Mouse (Mus musculus) MEL (cell line): ENCODE data around the gene Tomm20. TPM values are rescaled to one million over a fixed set of nuclear protein-coding genes. Genes with fewer than 3 reads are reported as not detected.

ENCODE experiments used
- DNase-seq: peaks from one replicate; pipeline ENCODE4 v3.0.0; 2011; ENCODE audit warnings: low read depth, low spot score
- H3K27ac ChIP-seq: 2 replicates; pipeline ENCODE4 v1.5.1; 2012; ENCODE audit warnings: low read depth, mild to moderate bottlenecking, control low read depth, low read length, moderate library complexity; ENCODE audit not compliant: control insufficient read depth
- H3K27me3 ChIP-seq, 2 experiments: fragments of 150-350 bp in 1 of 2; sonication (generic) in 1 of 2; 2 replicates each; pipeline ENCODE4 v1.6.1; 2012; ENCODE audit warnings: low read length in 2 of 2, mild to moderate bottlenecking in 2 of 2, improper control_type of control experiment in 1 of 2, moderate library complexity in 1 of 2; ENCODE audit not compliant: insufficient read depth in 2 of 2, control insufficient read depth in 1 of 2
- H3K36me3 ChIP-seq, 2 experiments: 2 replicates each; pipeline ENCODE4 v1.6.1; 2012 to 2014; ENCODE audit warnings: low read length in 2 of 2, improper control_type of control experiment in 1 of 2, inconsistent platforms in 1 of 2, mild to moderate bottlenecking in 1 of 2; ENCODE audit not compliant: insufficient read depth in 2 of 2, control insufficient read depth in 1 of 2
- H3K4me1 ChIP-seq, 2 experiments: fragments of 150-350 bp in 1 of 2; sonication (generic) in 1 of 2; 2 replicates each; pipeline ENCODE4 v1.6.1; 2012; ENCODE audit warnings: low read length in 2 of 2, improper control_type of control experiment in 1 of 2, mild to moderate bottlenecking in 1 of 2; ENCODE audit not compliant: insufficient read depth in 2 of 2, control insufficient read depth in 1 of 2
- H3K4me3 ChIP-seq, 2 experiments: fragments of 150-350 bp in 1 of 2; sonication (generic) in 1 of 2; 2 replicates each; pipeline ENCODE4 v1.5.1; 2012; ENCODE audit warnings: low read depth in 2 of 2, low read length in 2 of 2, mild to moderate bottlenecking in 2 of 2, moderate library complexity in 2 of 2, control low read depth in 1 of 2, improper control_type of control experiment in 1 of 2; ENCODE audit not compliant: control insufficient read depth in 1 of 2, insufficient read depth in 1 of 2
- H3K79me2 ChIP-seq: 2 replicates; pipeline ENCODE4 v1.6.1; 2012; ENCODE audit warnings: mild to moderate bottlenecking, low read length, moderate library complexity; ENCODE audit not compliant: control insufficient read depth, poor library complexity, insufficient read depth
- H3K9ac ChIP-seq: 2 replicates; pipeline ENCODE4 v1.6.1; 2012; ENCODE audit warnings: low read depth, mild to moderate bottlenecking, control low read depth, low read length, moderate library complexity; ENCODE audit not compliant: control insufficient read depth, poor library complexity, severe bottlenecking
- H3K9me3 ChIP-seq: fragments of 150-350 bp; sonication (generic); replicated peaks from 2 replicates; pipeline ENCODE4 v1.6.1; 2012; ENCODE audit warnings: mild to moderate bottlenecking, low read length, improper control_type of control experiment, moderate library complexity; ENCODE audit not compliant: insufficient read depth
- CHD1 ChIP-seq: IDR thresholded peaks from 2 replicates; pipeline ENCODE4 v1.6.1; 2012; ENCODE audit warnings: low read depth, mild to moderate bottlenecking, inconsistent platforms, low read length, improper control_type of control experiment
- CHD2 ChIP-seq: IDR thresholded peaks from 2 replicates; pipeline ENCODE4 v1.6.1; 2011; ENCODE audit warnings: low read length, improper control_type of control experiment
- CTCF ChIP-seq, 3 experiments: IDR thresholded peaks in 2 of 3; conservative IDR thresholded peaks in 1 of 3; 2 replicates each; pipeline ENCODE4 v1.5.1; 2011 to 2012; ENCODE audit warnings: low read length in 3 of 3, low read depth in 2 of 3, mild to moderate bottlenecking in 2 of 3, improper control_type of control experiment in 1 of 3, inconsistent platforms in 1 of 3, mixed read lengths in 1 of 3, moderate library complexity in 1 of 3; ENCODE audit not compliant: control insufficient read depth in 1 of 3, insufficient read depth in 1 of 3, poor library complexity in 1 of 3, severe bottlenecking in 1 of 3
- E2F4 ChIP-seq: IDR thresholded peaks from 2 replicates; pipeline ENCODE4 v1.6.1; 2011; ENCODE audit warnings: low read depth, low read length, improper control_type of control experiment, borderline replicate concordance
- GABPA ChIP-seq: IDR thresholded peaks from 2 replicates; pipeline ENCODE4 v1.6.1; 2012; ENCODE audit warnings: low read depth, mild to moderate bottlenecking, inconsistent platforms, low read length, improper control_type of control experiment, moderate library complexity
- GATA1 ChIP-seq: IDR thresholded peaks from 2 replicates; pipeline ENCODE4 v1.6.1; 2011; ENCODE audit warnings: low read depth, low read length, improper control_type of control experiment
- HCFC1 ChIP-seq: IDR thresholded peaks from 2 replicates; pipeline ENCODE4 v1.6.1; 2012; ENCODE audit warnings: low read depth, mild to moderate bottlenecking, inconsistent platforms, low read length, improper control_type of control experiment, moderate library complexity
- JUND ChIP-seq: IDR thresholded peaks from 2 replicates; pipeline ENCODE4 v1.6.1; 2011; ENCODE audit warnings: low read depth, mild to moderate bottlenecking, improper control_type of control experiment, low read length
- KAT2A ChIP-seq: conservative IDR thresholded peaks from 2 replicates; pipeline ENCODE4 v1.6.1; 2012; ENCODE audit warnings: low read depth, low read length, improper control_type of control experiment, inconsistent platforms
- MEF2A ChIP-seq: IDR thresholded peaks from 2 replicates; pipeline ENCODE4 v1.6.1; 2014; ENCODE audit warnings: low read depth, mild to moderate bottlenecking, inconsistent platforms, low read length, improper control_type of control experiment; ENCODE audit not compliant: poor library complexity, insufficient replicate concordance, severe bottlenecking; ENCODE audit errors: extremely low read depth
- MXI1 ChIP-seq: IDR thresholded peaks from 2 replicates; pipeline ENCODE4 v1.6.1; 2011; ENCODE audit warnings: mild to moderate bottlenecking, low read depth, low read length, improper control_type of control experiment
- MYB ChIP-seq: IDR thresholded peaks from 2 replicates; pipeline ENCODE4 v1.6.1; 2011; ENCODE audit warnings: mild to moderate bottlenecking, low read depth, low read length, improper control_type of control experiment
- MYC ChIP-seq: IDR thresholded peaks from 2 replicates; pipeline ENCODE4 v1.6.1; 2011; ENCODE audit warnings: low read depth, mild to moderate bottlenecking, low read length, improper control_type of control experiment, moderate library complexity
- NRF1 ChIP-seq: IDR thresholded peaks from 2 replicates; pipeline ENCODE4 v1.6.1; 2014; ENCODE audit warnings: low read depth, mild to moderate bottlenecking, inconsistent platforms, low read length, improper control_type of control experiment, moderate library complexity; ENCODE audit not compliant: poor library complexity, insufficient read depth, severe bottlenecking
- POLR2AphosphoS5 ChIP-seq: IDR thresholded peaks from 2 replicates; pipeline ENCODE4 v1.6.1; 2012; ENCODE audit warnings: low read depth, borderline replicate concordance, mild to moderate bottlenecking, inconsistent platforms, low read length, moderate library complexity, mixed read lengths
- RAD21 ChIP-seq: IDR thresholded peaks from 2 replicates; pipeline ENCODE4 v1.6.1; 2011; ENCODE audit warnings: mild to moderate bottlenecking, low read depth, low read length, improper control_type of control experiment
- SIN3A ChIP-seq: IDR thresholded peaks from 2 replicates; pipeline ENCODE4 v1.6.1; 2012; ENCODE audit warnings: low read length, improper control_type of control experiment, inconsistent platforms
- SMC3 ChIP-seq: IDR thresholded peaks from 2 replicates; pipeline ENCODE4 v1.6.1; 2011; ENCODE audit warnings: low read depth, low read length, improper control_type of control experiment
- TAL1 ChIP-seq: IDR thresholded peaks from 2 replicates; pipeline ENCODE4 v1.6.1; 2012; ENCODE audit warnings: mild to moderate bottlenecking, inconsistent platforms, low read length, moderate library complexity, mixed read lengths
- TCF12 ChIP-seq: IDR thresholded peaks from 2 replicates; pipeline ENCODE4 v1.6.1; 2014; ENCODE audit warnings: low read depth, mild to moderate bottlenecking, inconsistent platforms, low read length, improper control_type of control experiment, moderate library complexity
- USF2 ChIP-seq, 2 experiments: IDR thresholded peaks; 2 replicates each; pipeline ENCODE4 v1.6.1; 2011 to 2012; ENCODE audit warnings: improper control_type of control experiment in 2 of 2, low read length in 2 of 2, borderline replicate concordance in 1 of 2, inconsistent platforms in 1 of 2, low read depth in 1 of 2, mild to moderate bottlenecking in 1 of 2; ENCODE audit not compliant: insufficient read depth in 1 of 2
- ZC3H11A ChIP-seq: IDR thresholded peaks from 2 replicates; pipeline ENCODE4 v1.6.1; 2012; ENCODE audit warnings: low read depth, mild to moderate bottlenecking, inconsistent platforms, low read length, improper control_type of control experiment
- polyA plus RNA-seq, 2 experiments: library from polyadenylated mRNA; stranded (reverse) in 1 of 2; unstranded in 1 of 2; fragments of >175 nt in 1 of 2; fragments of >200 nt in 1 of 2; gene quantifications; 2 replicates each; pipeline versions ENCODE4 v1.2.1 to v1.2.4; 2012; ENCODE audit warnings: low replicate concordance in 2 of 2, low read depth in 1 of 2; ENCODE audit not compliant: insufficient read length in 2 of 2, insufficient read depth in 1 of 2, missing spikeins in 1 of 2
- total RNA-seq: library from RNA; depleted of rRNA; stranded (reverse); fragments of 300-350 nt; gene quantifications from 2 replicates; pipeline ENCODE4 v1.2.3, GENCODE M21; 2012

Tomm20 gene
- total and polyA plus RNA-seq, 3 experiments: 676 to 886 TPM; not detected in 1

- H3K27ac ChIP-seq: no peak overlapping the region
- TF ChIP-seq CTCF (IDR thresholded peaks at IDR 0.05 in 2 of 3, conservative IDR thresholded peaks at IDR 0.05 in 1 of 3; ENCODE audit: control insufficient read depth in 1 of 3, insufficient read depth in 1 of 3, low read depth in 2 of 3, low read length in 3 of 3, poor library complexity in 1 of 3, severe bottlenecking in 1 of 3): no peak
- TF ChIP-seq SMC3: no peak
- TF ChIP-seq POLR2AphosphoS5: no peak
- TF ChIP-seq TCF12: no peak
- TF ChIP-seq E2F4: no peak
- no peak for TF ChIP-seq MYB
- H3K9me3 ChIP-seq: no peaks in the 10 kb centered on the region
- H3K36me3 ChIP-seq: peaks cover 8 to 9% of the 10 kb centered on the region in 2 experiments
- no peak overlapping the region for H3K4me3 ChIP-seq
- DNase-seq: no peak
- H3K27me3 ChIP-seq: no peaks in the 10 kb centered on the region
- no peak overlapping the region for H3K9ac ChIP-seq
- peaks cover 4 to 6% of the 10 kb centered on the region in 2 experiments; a peak in 3 of 4 replicates for H3K4me1 ChIP-seq
- H3K79me2 ChIP-seq: peaks cover 24% of the 10 kb centered on the region
These were observed 22.5 kb upstream of the Tomm20 start for GRCm38 (mm10) chr8:126968107-126968506.

DNA sequence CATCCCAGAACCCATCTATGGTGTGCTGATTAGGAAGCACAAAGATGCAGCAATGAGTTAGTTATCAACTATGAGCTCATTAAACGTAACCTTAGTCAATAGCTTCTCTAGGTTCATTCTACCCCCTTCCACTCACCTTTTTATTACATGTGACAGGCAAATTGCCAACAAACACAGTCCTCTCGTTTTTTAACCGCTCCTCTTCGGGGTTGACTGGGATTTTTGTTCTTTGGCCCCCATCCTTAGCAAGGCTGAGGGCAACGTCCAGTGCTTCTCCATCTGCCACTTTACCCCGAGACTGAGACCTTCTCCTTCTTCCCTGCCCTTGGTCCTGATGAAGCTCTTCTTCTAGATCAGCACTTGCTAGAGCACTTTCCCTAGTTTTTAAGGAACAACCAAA is 19.6 kb upstream of the Tomm20 start:
- no peak overlapping the region for H3K9ac ChIP-seq
- DNase-seq: no peak
- TF ChIP-seq TAL1 (no peak), GATA1 (no peak), ZC3H11A (no peak), NRF1 (no peak), MXI1 (no peak), GABPA (no peak), MEF2A (no peak), JUND (no peak), E2F4 (no peak), USF2 (IDR thresholded peaks at IDR 0.05; ENCODE audit: borderline replicate concordance in 1 of 2, insufficient read depth in 1 of 2, low read depth in 1 of 2, low read length in 2 of 2) (no peak), SIN3A (no peak), CHD2 (no peak), HCFC1 (no peak), KAT2A (no peak), RAD21 (no peak), MYC (no peak), CHD1 (no peak)
- TF ChIP-seq, all 39 proteins: peak for 0
- Histone ChIP-seq H3K4me3 (no peak overlapping the region), H3K27me3 (no peaks in the 10 kb centered on the region), H3K27ac (no peak overlapping the region), H3K9me3 (no peaks in the 10 kb centered on the region), H3K79me2 (peaks cover 19% of the 10 kb centered on the region), H3K4me1 (peaks cover 3 to 4% of the 10 kb centered on the region in 2 experiments; a peak in 3 of 4 replicates), H3K36me3 (peaks cover 6 to 17% of the 10 kb centered on the region in 2 experiments)
